Mouse (Mus musculus) lung, postnatal 0 days (tissue): ENCODE data around the gene Elmod2.

Source experiments
- CTCF ChIP-seq: IDR thresholded peaks from 2 replicates; pipeline ENCODE4 v1.5.1; 2016; ENCODE audit warnings: antibody characterized with exemption, mild to moderate bottlenecking
- EP300 ChIP-seq: IDR thresholded peaks from 2 replicates; pipeline ENCODE4 v1.6.1; 2016; ENCODE audit warnings: antibody characterized with exemption, mild to moderate bottlenecking, control low read depth

GRCm38 (mm10) chr8:83274470-83274869 is 57.8 kb downstream of the Elmod2 start:
- no peak for TF ChIP-seq CTCF
- no peak for TF ChIP-seq EP300
